Mouse (Mus musculus) gastrocnemius, postnatal 10 days (tissue): ENCODE measurements at regions not wholly inside any gene's neighbourhood (a gene's known extent, or its start where the extent isn't known, plus 50 kb on each side); places are given as distances from the start of the nearest gene placed in this dataset.

ENCODE experiments used
- DNase-seq: peaks from one replicate; pipeline ENCODE4 v3.0.0; 2021; ENCODE audit warnings: mixed read lengths

GRCm38 (mm10) chr13:110584765-110585164 is 189.9 kb downstream of the Plk2 start:
- no peak for DNase-seq

DNA sequence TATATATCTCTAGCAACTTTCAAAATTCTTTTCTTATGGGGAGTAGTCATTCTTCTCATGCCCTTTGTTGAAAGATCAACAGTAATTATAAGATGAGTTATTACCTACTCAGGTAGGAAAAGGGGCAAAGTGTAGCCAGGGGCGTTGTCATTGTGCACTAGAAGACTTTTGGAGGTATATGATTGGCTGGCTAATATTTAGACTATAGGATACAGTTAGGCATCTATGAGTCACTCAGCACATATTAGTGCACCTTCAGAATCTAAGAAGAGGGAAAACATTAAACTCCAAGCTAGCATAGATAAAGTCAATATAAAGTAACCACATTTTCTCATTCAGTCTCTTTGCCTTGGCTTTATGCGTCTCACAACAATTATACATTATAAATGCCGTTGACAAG is 199.8 kb downstream of the Plk2 start:
- DNase-seq = no peak

DNA sequence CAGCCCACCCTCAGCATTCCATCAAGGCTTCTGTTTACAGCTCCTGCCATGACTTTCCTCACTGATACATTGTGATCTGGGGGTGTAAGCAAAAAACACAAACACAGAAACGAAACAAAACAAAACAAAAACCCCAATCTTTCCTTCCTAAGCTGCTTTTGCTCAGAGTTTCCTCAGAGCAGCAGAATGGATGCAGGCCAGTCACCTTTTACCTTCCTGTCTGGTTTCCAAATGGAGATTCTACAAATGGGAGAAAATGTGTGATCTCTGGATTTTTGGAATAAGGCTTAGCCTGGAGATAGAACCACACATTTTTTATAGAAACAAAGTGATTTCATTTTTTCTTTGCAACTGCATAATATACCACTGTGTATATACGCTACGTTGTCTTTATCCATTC is 204.8 kb downstream of the Plk2 start:
- DNase-seq = no peak

DNA sequence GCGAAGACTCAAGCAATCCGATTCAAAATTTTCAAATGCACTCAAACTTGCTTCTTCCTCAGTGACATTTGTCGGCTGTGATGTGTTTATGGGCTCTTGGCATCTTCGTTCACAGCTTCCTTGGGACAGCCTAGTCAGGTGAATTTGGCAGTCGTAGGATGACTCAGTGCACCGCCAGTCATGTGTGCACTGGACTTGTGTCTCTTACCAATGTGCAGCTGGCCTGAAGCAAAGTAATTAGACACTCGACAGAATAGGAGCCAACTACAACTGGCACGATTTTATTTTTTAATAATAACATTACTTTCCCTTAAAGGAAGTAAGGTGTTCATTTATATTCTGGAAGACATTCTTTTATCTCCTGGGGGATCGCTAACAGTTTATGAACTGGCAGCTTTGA is 205.5 kb downstream of the Plk2 start:
- no peak for DNase-seq

DNA sequence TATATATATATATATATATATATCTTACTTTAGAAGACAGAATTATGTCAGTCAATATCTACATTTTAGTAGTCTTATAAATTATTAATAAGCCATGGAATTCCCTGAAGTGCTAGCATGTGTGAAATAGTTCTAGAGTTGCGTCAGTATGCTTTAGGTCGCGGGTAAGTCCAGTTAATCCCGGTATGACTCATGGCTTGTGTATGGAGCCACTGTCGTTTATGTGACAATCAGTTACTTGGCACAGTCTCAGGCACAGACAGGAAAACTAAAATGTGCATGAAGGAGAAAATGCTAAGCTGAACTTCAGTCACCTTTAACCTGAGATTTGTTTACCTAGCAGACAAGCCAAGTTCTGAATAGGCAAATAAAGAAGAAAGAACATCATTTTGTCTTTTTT is 206.5 kb downstream of the Plk2 start:
- DNase-seq = no peak

DNA sequence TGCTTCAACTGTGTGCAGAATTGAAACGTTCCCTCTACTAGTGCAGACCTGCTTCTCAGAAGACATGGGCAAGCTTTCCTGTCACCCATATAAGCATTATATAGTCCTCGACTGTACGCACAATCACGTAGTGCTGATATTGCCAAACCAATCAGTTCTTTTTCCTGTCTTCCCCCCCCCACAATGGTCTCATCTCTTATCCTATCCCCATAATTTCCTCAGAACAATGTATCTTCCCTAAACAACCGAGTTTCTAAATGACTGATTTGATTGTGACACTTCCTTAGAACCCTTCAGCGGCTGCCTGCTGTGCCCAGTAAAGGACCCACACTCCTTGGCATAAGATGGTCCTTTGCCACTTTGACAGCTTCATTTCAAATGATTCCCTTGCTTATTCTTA is 207.0 kb downstream of the Plk2 start:
- DNase-seq = no peak

DNA sequence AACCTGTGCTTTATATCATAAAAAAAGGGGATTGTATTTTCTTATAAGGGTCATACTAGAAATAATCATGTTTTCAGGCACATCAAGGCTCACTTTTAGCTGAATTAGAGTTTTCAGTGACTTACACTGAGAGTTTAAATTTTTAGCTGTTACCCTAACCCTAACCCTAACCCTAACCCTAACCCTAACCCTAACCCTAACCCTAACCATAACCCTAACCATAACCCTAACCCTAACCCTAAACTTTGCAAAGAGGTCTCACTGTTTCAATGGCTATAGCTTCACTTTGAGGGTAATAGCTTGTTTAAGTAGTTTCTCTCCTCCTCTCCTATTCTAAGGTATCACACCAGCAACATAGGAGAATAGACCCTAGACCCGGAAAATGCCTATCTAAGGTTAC is 208.0 kb downstream of the Plk2 start:
- DNase-seq = no peak

DNA sequence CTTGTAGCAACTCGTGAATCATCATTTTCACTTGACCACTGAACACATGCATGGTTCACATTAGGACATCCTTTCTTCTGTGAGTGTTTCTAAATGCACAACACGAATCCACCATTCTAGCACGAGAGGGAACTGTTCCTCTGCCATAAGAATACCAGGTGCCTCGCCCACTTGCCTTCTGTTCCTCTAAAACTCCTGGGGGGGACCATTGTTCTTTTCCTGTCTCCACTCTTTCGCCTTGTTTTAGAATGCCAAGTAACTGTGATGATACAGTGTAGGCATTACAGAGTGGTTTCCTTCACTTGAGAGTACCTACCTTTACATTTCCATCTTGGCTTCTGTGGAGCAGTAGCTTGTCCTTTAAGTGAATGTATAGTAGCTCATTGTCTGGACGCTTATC is 224.2 kb downstream of the Plk2 start:
- no peak for DNase-seq

- DNase-seq = no peak
These were observed 232.3 kb downstream of the Plk2 start for GRCm38 (mm10) chr13:110627136-110627535.

DNA sequence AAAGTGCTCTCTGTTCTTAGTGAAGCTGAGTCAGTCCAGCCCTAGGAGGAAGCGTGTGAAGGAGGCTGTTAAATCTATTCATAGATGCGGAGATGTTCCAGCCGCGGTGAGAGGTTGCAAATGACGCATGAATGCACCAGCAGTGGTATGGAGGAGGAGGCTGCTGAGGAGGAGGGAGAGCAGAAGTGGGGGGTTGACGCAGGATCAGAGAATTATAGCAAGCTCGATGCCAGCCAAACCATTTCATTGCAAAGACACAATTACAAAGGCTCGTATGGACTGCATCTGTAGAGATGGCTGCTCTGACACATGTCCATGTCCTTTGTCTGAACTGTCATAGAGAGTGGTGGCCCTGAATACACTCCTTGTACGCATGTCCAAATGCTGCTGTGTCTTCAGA is 232.9 kb downstream of the Plk2 start:
- no peak for DNase-seq

DNA sequence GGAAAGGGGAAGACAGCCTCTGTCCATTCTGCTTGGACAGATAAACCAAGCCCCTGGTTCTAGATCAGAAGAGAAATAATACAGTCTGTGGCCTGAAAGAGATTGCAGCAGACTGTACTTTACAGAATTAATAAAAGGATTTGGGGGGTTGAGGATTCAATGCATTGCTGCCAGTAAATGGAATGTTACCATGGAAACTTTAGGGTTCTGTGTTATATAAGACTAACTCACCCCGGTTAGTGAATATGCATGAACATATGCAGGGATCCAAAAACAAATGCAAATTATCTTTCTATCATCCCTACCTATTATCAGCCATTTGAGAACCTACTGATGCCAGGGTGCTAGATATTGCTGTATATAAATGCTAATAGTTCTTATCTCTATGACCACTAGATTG is 233.4 kb downstream of the Plk2 start:
- DNase-seq = no peak

DNA sequence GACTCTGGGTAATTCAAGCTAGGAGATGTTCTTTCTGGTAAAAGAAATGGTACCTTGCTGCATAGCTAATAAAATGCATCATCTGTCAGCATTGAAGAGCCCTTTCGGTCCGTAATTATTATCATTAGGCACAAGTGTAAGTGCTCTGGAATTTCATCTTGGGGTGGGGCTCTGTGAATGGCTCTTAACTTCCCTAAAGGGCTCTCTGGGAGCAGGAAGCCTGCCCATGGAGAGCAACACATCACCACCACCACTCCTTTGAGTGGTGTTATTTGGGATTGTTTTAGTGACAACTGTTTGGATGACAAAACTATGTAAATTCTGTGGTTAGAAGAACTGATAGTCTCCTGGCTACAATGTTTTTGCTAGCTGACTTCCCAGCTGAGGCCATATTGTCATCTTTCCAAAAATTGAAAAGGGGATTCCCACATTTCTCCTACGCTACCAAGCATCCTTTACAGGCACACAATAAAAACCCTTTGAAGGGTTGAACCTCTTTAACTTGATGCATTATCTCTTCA is 238.5 kb downstream of the Plk2 start:
- no peak for DNase-seq

DNA sequence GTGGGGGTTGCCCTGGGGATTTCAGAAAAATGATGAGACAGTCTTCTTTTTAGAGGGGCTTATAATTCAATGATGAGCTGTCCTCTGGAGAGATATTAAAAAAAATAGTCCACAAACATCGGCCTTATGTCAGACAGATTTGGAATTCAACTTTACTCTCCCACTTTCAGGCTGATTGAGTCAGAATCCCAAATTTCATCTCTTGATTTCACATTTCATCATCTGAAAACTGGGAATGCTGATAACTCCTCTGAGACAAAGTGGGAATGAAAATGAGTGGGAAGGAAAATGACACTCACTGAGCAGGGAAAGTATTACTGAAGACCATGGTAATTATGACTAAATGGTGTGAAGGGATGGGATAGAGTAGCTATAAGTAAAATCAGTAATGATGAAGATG is 239.1 kb downstream of the Plk2 start:
- DNase-seq = no peak

GRCm38 (mm10) chr13:110642792-110643191 is 247.9 kb downstream of the Plk2 start:
- DNase-seq = no peak

- DNase-seq = peak; percentile 15
These were observed 248.5 kb downstream of the Plk2 start for GRCm38 (mm10) chr13:110643198-110643896.

DNA sequence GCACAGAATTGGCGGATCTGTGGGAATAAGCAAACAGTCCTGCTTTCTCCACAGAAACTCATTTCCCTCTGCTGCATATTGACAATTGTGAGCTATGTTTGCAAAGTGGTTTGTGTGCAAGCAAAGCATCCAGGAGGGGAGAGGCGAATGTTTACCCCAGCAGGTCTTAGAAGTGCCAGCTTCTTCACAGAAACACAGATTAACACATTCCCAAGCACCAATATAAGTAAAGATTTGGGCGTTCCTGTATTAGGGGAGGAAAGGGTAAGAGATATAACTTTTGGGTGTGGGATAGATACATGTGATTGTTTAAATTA is 249.0 kb downstream of the Plk2 start:
- DNase-seq = no peak

DNA sequence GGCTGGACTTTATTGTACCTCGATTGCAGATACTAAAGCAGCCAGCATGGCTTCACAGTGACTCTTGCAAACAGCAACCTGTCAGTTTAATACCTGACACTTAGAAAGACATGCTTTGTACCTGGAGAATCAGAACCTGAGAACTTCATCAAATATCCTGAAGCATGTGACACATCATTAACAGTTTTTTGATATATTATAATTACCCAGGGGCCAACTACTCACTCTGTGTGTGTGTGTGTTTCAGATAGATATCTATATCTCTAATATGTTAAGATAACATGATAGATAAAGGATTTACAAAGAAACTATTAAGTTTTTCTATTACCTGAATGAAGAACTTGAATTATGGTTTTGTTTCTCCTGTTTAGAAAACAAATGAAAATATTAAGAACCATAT is 254.5 kb downstream of the Plk2 start:
- DNase-seq = no peak

- no peak for DNase-seq
These were observed 255.1 kb downstream of the Plk2 start for GRCm38 (mm10) chr13:110649870-110650497.

DNA sequence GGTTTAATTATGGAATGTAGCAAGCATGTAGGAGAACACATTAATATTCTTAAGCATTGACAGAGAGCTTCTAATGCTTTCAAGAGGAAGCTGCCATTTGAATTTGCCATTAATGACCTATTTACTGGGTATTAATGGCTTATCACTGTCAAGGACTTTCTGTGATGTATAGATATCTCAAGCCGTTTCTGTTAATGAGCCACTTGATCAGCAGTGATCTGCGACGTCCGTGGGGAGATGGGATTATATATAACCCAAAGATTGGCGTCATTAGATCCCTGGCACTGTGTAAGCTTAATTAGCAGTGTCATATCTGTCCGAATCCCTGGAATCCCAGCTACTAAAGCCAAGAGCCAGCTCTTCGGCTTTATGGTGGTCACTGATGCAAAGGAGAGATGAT is 257.4 kb downstream of the Plk2 start:
- DNase-seq = no peak

DNA sequence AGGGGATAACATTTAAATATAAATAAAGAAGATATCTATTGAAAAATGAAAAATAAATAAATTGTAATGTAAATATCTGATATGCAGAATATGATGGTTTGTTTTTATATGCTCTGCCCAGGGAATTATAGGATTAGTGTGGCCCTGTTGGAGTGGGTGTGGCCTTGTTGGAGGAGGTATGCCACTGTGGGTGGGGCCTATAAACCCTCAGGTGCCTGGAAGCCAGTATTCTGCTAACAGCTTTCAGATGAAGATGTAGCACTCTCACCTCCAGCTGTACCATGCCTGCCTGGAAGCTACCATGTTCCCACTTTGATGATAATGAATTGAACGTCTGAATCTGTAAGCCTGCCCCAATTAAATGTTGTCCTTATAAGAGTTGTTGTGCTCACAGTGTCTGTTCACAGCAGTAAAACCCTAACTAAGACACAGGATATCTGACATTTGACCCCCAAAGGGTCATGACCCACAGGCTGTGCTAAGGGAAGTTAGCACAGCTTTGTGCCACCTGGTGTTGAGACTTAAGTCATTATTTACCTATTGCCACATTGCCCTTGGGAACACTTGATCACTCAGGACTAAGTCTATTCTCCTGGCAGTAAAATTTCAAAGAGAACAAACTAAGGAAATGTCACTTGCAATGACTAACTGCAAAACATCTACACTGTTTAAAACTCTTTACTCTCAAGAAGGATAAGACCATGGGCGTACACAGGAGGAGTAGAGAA is 270.4 kb downstream of the Plk2 start:
- DNase-seq = no peak

DNA sequence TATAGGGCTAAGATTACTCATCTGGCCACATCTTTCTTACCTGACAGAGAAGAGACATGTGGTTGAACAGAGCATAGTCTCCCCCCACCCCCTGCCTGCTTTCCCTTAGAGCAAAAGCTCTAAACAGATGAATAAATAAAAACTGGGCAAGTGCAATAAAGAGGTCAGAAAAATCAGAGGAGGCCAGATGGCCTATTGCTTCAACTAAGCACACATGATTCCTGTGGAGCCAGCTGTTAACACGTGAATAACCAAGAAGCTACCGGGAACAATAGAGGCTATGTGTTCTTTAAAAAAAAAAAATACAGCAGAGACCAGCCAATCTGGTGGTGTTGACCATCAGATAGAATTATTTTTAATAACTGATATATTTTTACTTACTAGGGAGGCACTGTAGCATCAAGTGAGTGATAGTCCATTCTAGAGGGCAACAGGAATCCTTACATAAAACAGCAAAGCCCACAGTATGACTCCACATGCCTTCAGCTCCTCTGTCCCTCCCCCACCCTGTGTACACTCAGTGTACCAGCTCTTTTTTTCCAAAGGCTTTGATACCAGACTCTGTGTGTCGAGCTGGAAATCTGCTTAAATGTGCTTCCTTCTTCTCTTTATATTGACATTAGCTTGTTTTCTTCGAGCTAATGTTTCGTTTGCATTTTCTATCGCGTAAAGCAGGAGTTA is 272.6 kb downstream of the Plk2 start:
- no peak for DNase-seq

- no peak for DNase-seq
These were observed 278.7 kb downstream of the Plk2 start for GRCm38 (mm10) chr13:110673536-110673935.
